Mouse (Mus musculus): Measurements from ENCODE around the gene Smyd2. TPM values are rescaled to one million over a fixed set of nuclear protein-coding genes. Genes with fewer than 3 reads are reported as not detected.

The Smyd2 gene
- polyA plus RNA-seq, 1 experiment, result 131 TPM

DNA sequence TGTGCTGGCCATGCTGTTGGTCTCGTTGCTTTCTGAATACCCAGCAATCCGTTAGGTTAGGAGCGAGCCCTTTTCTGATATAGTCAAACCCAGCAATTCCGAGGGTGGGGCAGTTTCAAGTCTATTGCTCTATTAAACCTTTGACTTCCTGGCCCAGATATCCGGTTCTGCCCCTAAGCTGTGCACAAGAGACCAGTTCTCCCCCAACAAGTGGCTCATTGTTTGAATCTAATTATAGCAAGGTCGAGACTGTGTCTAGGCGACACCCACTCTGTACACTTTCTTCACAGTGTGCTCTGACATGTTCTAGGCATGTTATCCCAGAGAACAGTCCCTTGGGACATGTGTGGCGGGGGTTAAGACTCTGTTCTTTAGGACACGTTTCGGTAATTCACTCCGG lies 72.6 kb downstream of the Smyd2 start:
- DNase-seq (ENCODE audit: extremely low spot score in 1 of 2, low spot score in 1 of 2), result no peak

DNA sequence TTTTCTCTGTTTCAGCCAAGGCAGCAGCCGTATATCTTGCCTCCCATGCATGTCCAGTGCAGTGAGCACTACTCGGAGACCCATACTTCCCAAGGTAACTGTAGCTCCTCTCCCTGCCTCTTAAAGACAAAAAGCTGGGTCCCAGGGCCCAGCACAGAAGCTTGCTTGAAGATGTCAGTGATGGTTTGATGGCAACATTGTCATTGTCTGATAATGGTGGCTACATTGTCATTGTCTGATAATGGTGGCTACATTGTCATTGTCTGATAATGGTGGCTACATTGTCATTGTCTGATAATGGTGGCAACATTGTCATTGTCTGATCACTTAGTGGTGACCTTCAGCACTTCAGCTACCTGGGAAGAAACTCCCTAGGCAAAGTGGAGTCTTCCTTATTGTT lies 75.8 kb downstream of the Smyd2 start:
- DNase-seq (ENCODE audit: extremely low spot score in 1 of 2, low spot score in 1 of 2), result no peak

DNA sequence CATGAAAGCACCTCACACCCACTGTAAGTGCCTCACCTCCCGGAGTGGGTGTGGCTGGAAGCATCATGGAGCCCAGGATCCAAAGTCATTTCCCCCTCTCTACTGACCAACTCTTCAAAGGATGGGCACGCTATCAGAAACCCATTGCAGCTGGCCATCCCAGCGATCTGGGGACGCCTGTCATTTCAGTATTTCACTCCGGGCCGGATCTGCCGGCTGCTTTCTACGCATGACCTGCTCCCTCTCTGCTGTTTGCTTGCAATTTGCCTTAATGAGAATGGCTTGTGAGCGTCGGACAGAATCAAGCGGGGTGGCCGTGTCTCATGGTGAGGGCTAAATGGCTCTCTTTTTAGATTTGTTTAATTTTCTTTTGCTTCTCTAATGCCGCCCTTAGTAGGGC lies 88.0 kb downstream of the Smyd2 start:
- no peak for DNase-seq (ENCODE audit: extremely low spot score in 1 of 2, low spot score in 1 of 2)

DNA sequence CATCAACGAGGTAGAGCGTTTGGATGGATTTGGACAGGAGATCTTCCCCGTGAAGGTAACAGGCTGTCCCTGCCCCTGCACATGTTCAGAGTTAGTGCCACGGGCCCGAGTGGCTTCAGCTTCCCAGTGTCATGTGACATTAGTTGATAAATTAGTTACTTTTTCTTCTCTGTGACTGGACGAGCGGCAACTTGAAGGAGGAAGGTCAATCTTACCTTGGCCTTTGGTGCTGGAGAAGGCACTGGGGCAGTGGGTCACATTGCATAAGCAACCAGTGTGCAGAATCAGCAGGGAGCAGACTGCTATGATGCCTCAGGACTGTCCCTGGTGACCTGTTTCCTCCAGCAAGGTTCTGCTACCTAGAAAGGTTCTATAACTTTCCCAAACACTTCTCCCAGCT lies 88.8 kb downstream of the Smyd2 start:
- DNase-seq (ENCODE audit: extremely low spot score in 1 of 2, low spot score in 1 of 2), result no peak

DNA sequence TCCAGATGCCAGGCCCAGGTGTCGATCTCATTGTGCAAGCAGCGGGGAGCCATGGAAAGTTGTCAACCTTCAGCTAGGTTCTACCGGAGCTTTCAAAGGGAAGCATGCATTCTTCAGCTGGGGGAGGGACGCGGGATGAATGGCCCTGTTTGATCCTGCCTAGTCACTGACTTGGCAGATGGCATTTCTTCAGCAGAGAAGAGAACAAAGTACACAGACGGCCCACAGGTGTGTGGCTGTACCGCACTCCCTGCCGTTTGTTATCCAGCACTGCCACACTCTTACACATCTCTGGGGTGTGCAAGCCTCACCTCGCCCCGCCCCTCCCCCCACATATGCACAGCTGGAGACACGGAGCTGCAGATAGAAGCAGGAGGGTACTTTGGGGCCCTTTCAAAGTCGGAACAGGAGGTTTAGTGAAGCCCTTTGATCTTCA lies 91.3 kb downstream of the Smyd2 start:
- DNase-seq (ENCODE audit: extremely low spot score in 1 of 2, low spot score in 1 of 2), result no peak

Other genes with a start within 250 kb of the Smyd2 start
- 0.23 and 0.24 TPM in 2 replicates for gene Cenpf, start 234.3 kb downstream of the Smyd2 start, polyA plus RNA-seq (2012; rRNA removed)
- 6.4 and 6.8 TPM in 2 replicates for gene Ptpn14, start 194.1 kb downstream of the Smyd2 start, polyA plus RNA-seq (2012; rRNA removed)
- 2.8 and 2.9 TPM in 2 replicates for gene Prox1, start 248.4 kb upstream of the Smyd2 start, polyA plus RNA-seq (2012; rRNA removed)